Mouse (Mus musculus) liver, embryonic 16.5 days (tissue): ENCODE measurements around the gene Grin2b. TPM values are rescaled to one million over a fixed set of nuclear protein-coding genes. Genes with fewer than 3 reads are reported as not detected.

Experiments
- ATAC-seq: fragments of 200-750 bp; cut with Nextera tagmentation; 2 replicates; pipeline ENCODE4 v1.8.0; 2017; ENCODE audit warnings: low read depth, mild to moderate bottlenecking, moderate number of reproducible peaks, moderate library complexity
- H3K27ac ChIP-seq: fragments of 300-500 bp; sonication (generic); 2 replicates; pipeline ENCODE4 v1.5.1; 2014; ENCODE audit warnings: mild to moderate bottlenecking, low read length
- H3K27me3 ChIP-seq: fragments of 300-500 bp; sonication (generic); 2 replicates; pipeline ENCODE4 v1.6.1; 2014; ENCODE audit warnings: low read depth, low read length, mixed read lengths; ENCODE audit not compliant: control insufficient read depth, insufficient read depth
- H3K36me3 ChIP-seq: fragments of 300-500 bp; sonication (generic); 2 replicates; pipeline ENCODE4 v1.6.1; 2014; ENCODE audit warnings: mild to moderate bottlenecking; ENCODE audit not compliant: control insufficient read depth, insufficient read depth
- H3K4me1 ChIP-seq: fragments of 300-500 bp; sonication (generic); 2 replicates; pipeline ENCODE4 v1.6.1; 2014; ENCODE audit warnings: low read depth, low read length, mixed read lengths; ENCODE audit not compliant: control insufficient read depth
- H3K4me2 ChIP-seq: fragments of 300-500 bp; sonication (generic); 2 replicates; pipeline ENCODE4 v1.6.1; 2014; ENCODE audit warnings: low read depth, low read length, mixed read lengths
- H3K4me3 ChIP-seq: fragments of 300-500 bp; sonication (generic); 2 replicates; pipeline ENCODE4 v1.5.1; 2014; ENCODE audit warnings: low read depth, mild to moderate bottlenecking, low read length
- H3K9ac ChIP-seq: fragments of 300-500 bp; sonication (generic); 2 replicates; pipeline ENCODE4 v1.6.1; 2014; ENCODE audit warnings: low read depth, low read length
- H3K9me3 ChIP-seq: fragments of 300-500 bp; sonication (generic); replicated peaks from 2 replicates; pipeline ENCODE4 v1.6.1; 2016; ENCODE audit warnings: low read length; ENCODE audit not compliant: control insufficient read depth
- WGBS: fragments of 180-500 bp; shearing (Covaris S2); extraction: QIAGEN DNeasy Blood & Tissue Kit; methylation state at CpG from one replicate; pipeline ENCODE4 v1.1.7; 2014; ENCODE audit not compliant: insufficient replicate concordance; 5-methylcytosine and 5-hydroxymethylcytosine counted together
- polyA plus RNA-seq: library from polyadenylated mRNA; unstranded; fragments of >200 nt; fragmentation: Nextera tagmentation; extraction: Ambion mirVana; gene quantifications from 2 replicates; pipeline ENCODE4 v1.2.1, GENCODE M21; 2015

Gene Grin2b
- not detected in 2 replicates for polyA plus RNA-seq

- ATAC-seq: no peak
- no peak within 1 kb of the TSS for H3K9ac ChIP-seq
- H3K27ac ChIP-seq: no peak within 1 kb of the TSS
Observed at GRCm38 (mm10) chr6:136173191-136173896, at the start of gene Grin2b. Gene Grin2b (minus strand): TSS chr6:136173511.

GRCm38 (mm10) chr6:136221894-136222293 is 48.6 kb upstream of the Grin2b start:
- 63% methylated on average over 3 of the region's 3 CpGs for WGBS
- H3K36me3 ChIP-seq: no peaks in the 10 kb centered on the region
- no peak overlapping the region for H3K9ac ChIP-seq
- no peak overlapping the region for H3K4me3 ChIP-seq
- no peaks in the 10 kb centered on the region for H3K4me1 ChIP-seq
- no peak for ATAC-seq
- no peaks in the 10 kb centered on the region for H3K27me3 ChIP-seq
- no peak overlapping the region for H3K27ac ChIP-seq
- H3K4me2 ChIP-seq: no peak overlapping the region
- H3K9me3 ChIP-seq: no peaks in the 10 kb centered on the region

More at GRCm38 (mm10) chr6:136173191-136173896, at the start of gene Grin2b:
- WGBS: 3% methylated on average over 22 of the region's 30 CpGs
- H3K4me2 ChIP-seq: no peak within 1 kb of the TSS
- H3K36me3 ChIP-seq: no peaks in the 10 kb centered on the region
- H3K27me3 ChIP-seq: peaks cover 22% of the 10 kb centered on the region
- H3K9me3 ChIP-seq: no peaks in the 10 kb centered on the region
- H3K4me1 ChIP-seq: no peaks in the 10 kb centered on the region
- no peak within 1 kb of the TSS for H3K4me3 ChIP-seq

- Histone ChIP-seq H3K4me3 (no peak overlapping the region), H3K27ac (no peak overlapping the region), H3K4me1 (no peaks in the 10 kb centered on the region), H3K36me3 (no peaks in the 10 kb centered on the region), H3K4me2 (no peak overlapping the region), H3K9me3 (no peaks in the 10 kb centered on the region), H3K27me3 (no peaks in the 10 kb centered on the region), H3K9ac (no peak overlapping the region)
- 62% methylated on average over 3 of the region's 3 CpGs for whole genome bisulfite sequencing
- ATAC-seq: no peak
Observed at GRCm38 (mm10) chr6:136210442-136210841, 37.1 kb upstream of the Grin2b start.

- H3K27me3 ChIP-seq: no peaks in the 10 kb centered on the region
- 58% methylated on average over 2 of the region's 2 CpGs for WGBS
- ATAC-seq: no peak
Observed at GRCm38 (mm10) chr6:136199814-136200213, 26.5 kb upstream of the Grin2b start.

GRCm38 (mm10) chr6:136194616-136195015 is 21.3 kb upstream of the Grin2b start:
- Histone ChIP-seq H3K36me3 (no peaks in the 10 kb centered on the region), H3K4me3 (no peak overlapping the region), H3K4me1 (no peaks in the 10 kb centered on the region), H3K27me3 (no peaks in the 10 kb centered on the region), H3K27ac (no peak overlapping the region), H3K9ac (no peak overlapping the region), H3K9me3 (no peaks in the 10 kb centered on the region), H3K4me2 (no peak overlapping the region)
- ATAC-seq: no peak
- 61% methylated on average over 5 of the region's 5 CpGs for WGBS

More at GRCm38 (mm10) chr6:136199814-136200213, 26.5 kb upstream of the Grin2b start:
- no peaks in the 10 kb centered on the region for H3K9me3 ChIP-seq
- H3K9ac ChIP-seq: no peak overlapping the region
- no peaks in the 10 kb centered on the region for H3K36me3 ChIP-seq
- H3K4me2 ChIP-seq: no peak overlapping the region
- no peak overlapping the region for H3K4me3 ChIP-seq
- no peaks in the 10 kb centered on the region for H3K4me1 ChIP-seq
- H3K27ac ChIP-seq: no peak overlapping the region

- Histone ChIP-seq H3K4me2 (no peak overlapping the region), H3K4me1 (no peaks in the 10 kb centered on the region), H3K27me3 (no peaks in the 10 kb centered on the region), H3K9me3 (no peaks in the 10 kb centered on the region), H3K9ac (no peak overlapping the region), H3K4me3 (no peak overlapping the region), H3K27ac (no peak overlapping the region), H3K36me3 (no peaks in the 10 kb centered on the region)
- 71% methylated on average over 9 of the region's 9 CpGs for WGBS
- ATAC-seq: no peak
Observed at GRCm38 (mm10) chr6:136178066-136178465, 4.8 kb upstream of the Grin2b start.

GRCm38 (mm10) chr6:136172801-136173190 is 515 bp downstream of the Grin2b start:
- Histone ChIP-seq H3K9ac (no peak overlapping the region), H3K27ac (no peak overlapping the region), H3K27me3 (peaks cover 22% of the 10 kb centered on the region), H3K4me3 (no peak overlapping the region), H3K4me2 (no peak overlapping the region), H3K36me3 (no peaks in the 10 kb centered on the region), H3K4me1 (no peaks in the 10 kb centered on the region), H3K9me3 (no peaks in the 10 kb centered on the region)
- 4% methylated on average over 15 of the region's 15 CpGs for WGBS
- no peak for ATAC-seq

GRCm38 (mm10) chr6:136172172-136172651 is 1.1 kb downstream of the Grin2b start:
- Histone ChIP-seq H3K27me3 (peaks cover 22% of the 10 kb centered on the region), H3K9me3 (no peaks in the 10 kb centered on the region), H3K9ac (no peak overlapping the region), H3K4me1 (no peaks in the 10 kb centered on the region), H3K4me2 (no peak overlapping the region), H3K4me3 (no peak overlapping the region), H3K27ac (no peak overlapping the region), H3K36me3 (no peaks in the 10 kb centered on the region)
- under 1% methylated on average over 40 of the region's 43 CpGs for WGBS
- no peak for ATAC-seq

- no peak for ATAC-seq
- WGBS: 26% methylated on average over 7 of the region's 7 CpGs
- H3K4me1 ChIP-seq: no peaks in the 10 kb centered on the region
- H3K27ac ChIP-seq: no peak overlapping the region
- H3K4me2 ChIP-seq: no peak overlapping the region
- peaks cover 22% of the 10 kb centered on the region for H3K27me3 ChIP-seq
- H3K9ac ChIP-seq: no peak overlapping the region
- no peaks in the 10 kb centered on the region for H3K36me3 ChIP-seq
- no peaks in the 10 kb centered on the region for H3K9me3 ChIP-seq
- H3K4me3 ChIP-seq: no peak overlapping the region
Observed at GRCm38 (mm10) chr6:136171343-136171742, 2.0 kb downstream of the Grin2b start.
